Mouse (Mus musculus) liver, postnatal 0 days (tissue): ENCODE data around the gene Col4a2.

Source experiments
- CTCF ChIP-seq: sonication (generic); IDR thresholded peaks from 2 replicates; pipeline ENCODE4 v1.5.1; 2016; ENCODE audit warnings: antibody characterized with exemption, low read depth
- EP300 ChIP-seq: IDR thresholded peaks from 2 replicates; pipeline ENCODE4 v1.6.1; 2016; ENCODE audit warnings: antibody characterized with exemption, low read depth, mild to moderate bottlenecking

DNA sequence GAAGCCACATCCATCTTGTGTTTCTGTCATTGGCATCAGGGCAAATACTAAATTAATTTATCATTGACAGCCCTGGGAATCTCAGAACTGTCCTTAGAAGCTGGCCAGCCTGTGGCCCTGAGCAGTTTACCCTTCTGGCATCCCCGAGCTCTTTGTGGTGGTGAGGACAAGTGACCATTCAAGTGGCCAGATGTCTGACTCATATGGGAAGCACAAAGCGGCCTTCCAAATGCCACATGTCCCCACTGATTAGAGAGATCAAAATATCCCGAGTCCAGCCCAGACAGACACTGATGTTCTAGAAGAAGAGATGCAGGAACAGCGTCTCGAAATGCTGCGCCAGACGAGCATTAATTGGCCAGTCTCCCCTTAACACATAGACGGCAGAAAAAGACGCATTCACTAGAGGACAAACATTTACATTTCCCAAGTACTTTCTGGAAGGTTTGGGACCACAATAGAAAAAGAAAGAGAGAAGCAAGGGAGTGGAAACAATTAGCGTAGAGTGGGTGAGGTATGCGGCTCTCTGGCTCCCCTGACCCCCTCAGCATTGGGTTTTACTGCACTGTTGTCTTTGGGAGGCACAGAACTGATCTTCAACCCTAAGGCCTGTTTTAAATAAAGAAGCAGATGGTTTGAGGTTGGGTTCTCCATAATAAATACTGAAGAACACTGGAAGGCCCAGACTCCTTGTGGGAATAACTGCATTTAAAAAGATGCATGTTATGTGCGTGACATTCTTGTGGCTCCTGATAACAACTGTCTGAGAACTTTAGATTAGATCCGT is 50.9 kb downstream of the Col4a2 start:
- TF ChIP-seq CTCF (no peak), EP300 (no peak)
